Mouse (Mus musculus) activated CD4-positive, CD25-positive, alpha-beta regulatory T cell, adult 9 weeks (primary cell): ENCODE results near the gene Elmo2. TPM values are rescaled to one million over a fixed set of nuclear protein-coding genes. Genes with fewer than 3 reads are reported as not detected.

Experiments
- polyA plus RNA-seq: library from polyadenylated mRNA; unstranded; fragments of 100-300 nt; shearing (Covaris generic); gene quantifications from one replicate; pipeline ENCODE4 v1.2.1, GENCODE M21; 2017

Gene Elmo2
- polyA plus RNA-seq = 59.5 TPM

GRCm38 (mm10) chr2:165326304-165327190 is at the start of gene Elmo2:
Gene Elmo2 (minus strand): TSS chr2:165326479.

GRCm38 (mm10) chr2:165368496-165368895 is 42.2 kb upstream of the Elmo2 start, which contains the start of gene Zfp663:
Gene Zfp663 (minus strand): TSS chr2:165368729.

GRCm38 (mm10) chr2:165287202-165287984 is 38.9 kb downstream of the Elmo2 start, which contains the start of gene Slc35c2:
Gene Slc35c2 (minus strand): TSS chr2:165287869.

Other genes starting within 250 kb of the Elmo2 start
- gene 1700025C18Rik, start 235.7 kb downstream of the Elmo2 start, polyA plus RNA-seq = not detected
- not detected for gene Cdh22, start 91.6 kb downstream of the Elmo2 start, polyA plus RNA-seq
- 62.6 TPM for gene Slc35c2, start 38.6 kb downstream of the Elmo2 start, polyA plus RNA-seq
- gene Zfp663, start 42.2 kb upstream of the Elmo2 start, polyA plus RNA-seq = not detected
- not detected for gene Zfp334, start 61.8 kb upstream of the Elmo2 start, polyA plus RNA-seq
- gene Ocstamp, start 73.9 kb upstream of the Elmo2 start, polyA plus RNA-seq = not detected
- not detected for gene Slc13a3, start 146.8 kb upstream of the Elmo2 start, polyA plus RNA-seq
- 3.7 TPM for gene Trp53rka, start 166.8 kb upstream of the Elmo2 start, polyA plus RNA-seq
- not detected for gene Slc2a10, start 177.3 kb upstream of the Elmo2 start, polyA plus RNA-seq